Mouse (Mus musculus): ENCODE results near the gene Rps6ka1. TPM values are rescaled to one million over a fixed set of nuclear protein-coding genes. Genes with fewer than 3 reads are reported as not detected.
"Not testable (repeated sequence)": the region's sequence is repeated elsewhere in the genome, so short reads cannot be mapped to it uniquely, and the experiment has no call there.

Gene Rps6ka1
- 10 to 100 TPM; 10.6 to 10.9 TPM for total RNA-seq (2021)
- long read RNA-seq, transcript Rps6ka1-202 (22 exons, 3,135 nt) = major isoform, 19 of 23 reads
- long read RNA-seq, partial matches to known transcripts = 0 of 23 reads
- long read RNA-seq, other reads (novel, unspliced or antisense) = 2 of 23 reads

GRCm38 (mm10) chr4:133887672-133888453, at the start of gene Rps6ka1:
TSS of gene Rps6ka1 (minus strand) at chr4:133887797.
- DNase-seq (ENCODE audit: low spot score in 2 of 2) = peak; percentile 37 to 68

GRCm38 (mm10) chr4:133931785-133932184, 44.2 kb upstream of the Rps6ka1 start:
- no peak for DNase-seq (ENCODE audit: low spot score in 2 of 2)

GRCm38 (mm10) chr4:133931349-133931748, 43.8 kb upstream of the Rps6ka1 start:
- no peak for DNase-seq (ENCODE audit: low spot score in 2 of 2)

- DNase-seq (ENCODE audit: low spot score in 2 of 2) = no peak
Observed at GRCm38 (mm10) chr4:133929278-133929670, 41.7 kb upstream of the Rps6ka1 start.

- no peak for DNase-seq (ENCODE audit: low spot score in 2 of 2)
Observed at GRCm38 (mm10) chr4:133928576-133929277, 41.1 kb upstream of the Rps6ka1 start.

GRCm38 (mm10) chr4:133925204-133925603, 37.6 kb upstream of the Rps6ka1 start:
- no peak for DNase-seq (ENCODE audit: low spot score in 2 of 2)

GRCm38 (mm10) chr4:133923743-133924142, 36.1 kb upstream of the Rps6ka1 start:
- no peak for DNase-seq (ENCODE audit: low spot score in 2 of 2)

- peak; percentile 35 to 50 for DNase-seq (ENCODE audit: low spot score in 2 of 2)
Observed at GRCm38 (mm10) chr4:133918093-133918825, 30.7 kb upstream of the Rps6ka1 start.

- no peak for DNase-seq (ENCODE audit: low spot score in 2 of 2)
Observed at GRCm38 (mm10) chr4:133911983-133912382, 24.4 kb upstream of the Rps6ka1 start.

GRCm38 (mm10) chr4:133910236-133911211, 22.9 kb upstream of the Rps6ka1 start:
- DNase-seq (ENCODE audit: low spot score in 2 of 2) = peak; percentile 90 to 95

- no peak for DNase-seq (ENCODE audit: low spot score in 2 of 2)
Observed at GRCm38 (mm10) chr4:133908051-133908450, 20.5 kb upstream of the Rps6ka1 start.

- no peak for DNase-seq (ENCODE audit: low spot score in 2 of 2)
Observed at GRCm38 (mm10) chr4:133907086-133907485, 19.5 kb upstream of the Rps6ka1 start.

GRCm38 (mm10) chr4:133906336-133906735, 18.7 kb upstream of the Rps6ka1 start:
- DNase-seq (ENCODE audit: low spot score in 2 of 2) = not testable (repeated sequence)

- no peak for DNase-seq (ENCODE audit: low spot score in 2 of 2)
Observed at GRCm38 (mm10) chr4:133905167-133905566, 17.6 kb upstream of the Rps6ka1 start.

- DNase-seq (ENCODE audit: low spot score in 2 of 2) = no peak
Observed at GRCm38 (mm10) chr4:133904326-133904725, 16.7 kb upstream of the Rps6ka1 start.

GRCm38 (mm10) chr4:133903372-133903771, 15.8 kb upstream of the Rps6ka1 start:
- DNase-seq (ENCODE audit: low spot score in 2 of 2) = no peak

- no peak for DNase-seq (ENCODE audit: low spot score in 2 of 2)
Observed at GRCm38 (mm10) chr4:133902510-133902909, 14.9 kb upstream of the Rps6ka1 start.

GRCm38 (mm10) chr4:133900887-133901286, 13.3 kb upstream of the Rps6ka1 start:
- DNase-seq (ENCODE audit: low spot score in 2 of 2) = no peak

- no peak for DNase-seq (ENCODE audit: low spot score in 2 of 2)
Observed at GRCm38 (mm10) chr4:133900352-133900751, 12.8 kb upstream of the Rps6ka1 start.

- DNase-seq (ENCODE audit: low spot score in 2 of 2) = no peak
Observed at GRCm38 (mm10) chr4:133899241-133899800, 11.7 kb upstream of the Rps6ka1 start.
